Mouse (Mus musculus) naive thymus-derived CD4-positive, alpha-beta T cell, adult 5 months (primary cell): ENCODE measurements around the gene Btn1a1. TPM values are rescaled to one million over a fixed set of nuclear protein-coding genes. Genes with fewer than 3 reads are reported as not detected.

ENCODE experiments used
- polyA plus RNA-seq: library from polyadenylated mRNA; unstranded; fragments of 100-300 nt; shearing (Covaris generic); gene quantifications from one replicate; pipeline ENCODE4 v1.2.1, GENCODE M21; 2017

Gene Btn1a1
- polyA plus RNA-seq, result not detected

GRCm38 (mm10) chr13:23465600-23466109 is at the start of gene Btn1a1:
Btn1a1 (minus strand) TSS chr13:23465901.

GRCm38 (mm10) chr13:23488400-23489322 is 23.0 kb upstream of the Btn1a1 start, which contains the start of gene Btn2a2:
Btn2a2 (minus strand) TSS chr13:23488857.

GRCm38 (mm10) chr13:23423286-23424051 is 42.2 kb downstream of the Btn1a1 start, which contains the start of gene Abt1:
Abt1 (minus strand) TSS chr13:23423866.

Other genes with a start within 250 kb of the Btn1a1 start
- not detected for gene Vmn1r222, start 230.0 kb downstream of the Btn1a1 start, polyA plus RNA-seq
- gene Vmn1r223, start 218.8 kb downstream of the Btn1a1 start, polyA plus RNA-seq, result not detected
- 10.4 TPM for gene Zfp322a, start 96.7 kb downstream of the Btn1a1 start, polyA plus RNA-seq
- 18.0 TPM for gene Abt1, start 42.0 kb downstream of the Btn1a1 start, polyA plus RNA-seq
- gene Btn2a2, start 23.0 kb upstream of the Btn1a1 start, polyA plus RNA-seq, result not detected
- gene Hist1h4h, start 65.1 kb upstream of the Btn1a1 start, polyA plus RNA-seq, result 6.2 TPM
- not detected for gene Hist1h2af, start 68.0 kb upstream of the Btn1a1 start, polyA plus RNA-seq
- not detected for gene Hist1h3g, start 69.5 kb upstream of the Btn1a1 start, polyA plus RNA-seq
- 0.42 TPM for gene Hist1h2bh, start 77.5 kb upstream of the Btn1a1 start, polyA plus RNA-seq
- 1.5 TPM for gene Hist1h3f, start 78.2 kb upstream of the Btn1a1 start, polyA plus RNA-seq
- not detected for gene Hist1h4f, start 85.7 kb upstream of the Btn1a1 start, polyA plus RNA-seq
- gene Hist1h1d, start 87.4 kb upstream of the Btn1a1 start, polyA plus RNA-seq, result 0.37 TPM
- 5.2 TPM for gene Hist1h3e, start 96.5 kb upstream of the Btn1a1 start, polyA plus RNA-seq
- gene Hist1h2ae, start 105.3 kb upstream of the Btn1a1 start, polyA plus RNA-seq, result 1.9 TPM
- 1.2 TPM for gene Hist1h2bg, start 105.5 kb upstream of the Btn1a1 start, polyA plus RNA-seq
- not detected for gene Hist1h2bf, start 108.3 kb upstream of the Btn1a1 start, polyA plus RNA-seq
- not detected for gene Hist1h2ad, start 108.5 kb upstream of the Btn1a1 start, polyA plus RNA-seq
- gene Hist1h3d, start 109.9 kb upstream of the Btn1a1 start, polyA plus RNA-seq, result 0.40 TPM
- gene Hist1h4d, start 115.7 kb upstream of the Btn1a1 start, polyA plus RNA-seq, result 19.6 TPM
- gene Hist1h2be, start 155.2 kb upstream of the Btn1a1 start, polyA plus RNA-seq, result 1.4 TPM
- 7.9 TPM for gene Hist1h1e, start 156.7 kb upstream of the Btn1a1 start, polyA plus RNA-seq
- 2.4 TPM for gene Hist1h2ac, start 218.0 kb upstream of the Btn1a1 start, polyA plus RNA-seq
- gene Hist1h2bc, start 218.3 kb upstream of the Btn1a1 start, polyA plus RNA-seq, result 9.8 TPM
- not detected for gene Hist1h1t, start 229.9 kb upstream of the Btn1a1 start, polyA plus RNA-seq
- 9.2 TPM for gene Hist1h4c, start 232.6 kb upstream of the Btn1a1 start, polyA plus RNA-seq
- gene Hfe, start 245.0 kb upstream of the Btn1a1 start, polyA plus RNA-seq, result not detected